Mouse (Mus musculus) hindbrain, postnatal 0 days (tissue): Measurements from ENCODE around the gene Hint1. TPM values are rescaled to one million over a fixed set of nuclear protein-coding genes. Genes with fewer than 3 reads are reported as not detected.

Experiments used
- ATAC-seq: fragments of 200-750 bp; cut with Nextera tagmentation; 2 replicates; pipeline ENCODE4 v1.8.0; 2017; ENCODE audit warnings: mild to moderate bottlenecking, moderate TSS enrichment, moderate library complexity
- DNase-seq: peaks from one replicate; pipeline ENCODE4 v3.0.0-alpha.2; 2015; ENCODE audit warnings: low spot score
- H3K27ac ChIP-seq: fragments of 300-500 bp; sonication (generic); 2 replicates; pipeline ENCODE4 v1.5.1; 2014; ENCODE audit warnings: mild to moderate bottlenecking
- H3K27me3 ChIP-seq: fragments of 300-500 bp; sonication (generic); 2 replicates; pipeline ENCODE4 v1.6.1; 2014; ENCODE audit warnings: low read length, mixed read lengths; ENCODE audit not compliant: insufficient read depth
- H3K36me3 ChIP-seq: fragments of 300-500 bp; sonication (generic); 2 replicates; pipeline ENCODE4 v1.6.1; 2014; ENCODE audit warnings: low read length, mixed read lengths; ENCODE audit not compliant: insufficient read depth
- H3K4me1 ChIP-seq: fragments of 300-500 bp; sonication (generic); 2 replicates; pipeline ENCODE4 v1.6.1; 2014; ENCODE audit warnings: antibody characterized with exemption, low read length, mixed read lengths; ENCODE audit not compliant: insufficient read depth
- H3K4me2 ChIP-seq: fragments of 300-500 bp; sonication (generic); 2 replicates; pipeline ENCODE4 v1.6.1; 2014; ENCODE audit warnings: low read depth, mild to moderate bottlenecking, low read length, moderate library complexity, mixed read lengths
- H3K4me3 ChIP-seq: fragments of 300-500 bp; sonication (generic); 2 replicates; pipeline ENCODE4 v1.5.1; 2014; ENCODE audit warnings: low read length
- H3K9ac ChIP-seq: fragments of 300-500 bp; sonication (generic); replicated peaks from 2 replicates; pipeline ENCODE4 v1.6.1; 2014; ENCODE audit warnings: mild to moderate bottlenecking, low read length, moderate library complexity, mixed read lengths
- H3K9me3 ChIP-seq: fragments of 300-500 bp; sonication (generic); 2 replicates; pipeline ENCODE4 v1.6.1; 2016; ENCODE audit warnings: low read length, mixed read lengths
- CTCF ChIP-seq: IDR thresholded peaks from 2 replicates; pipeline ENCODE4 v1.5.1; 2016; ENCODE audit warnings: antibody characterized with exemption, control low read depth, low read depth
- WGBS: fragments of 180-500 bp; shearing (Covaris S2); extraction: QIAGEN DNeasy Blood & Tissue Kit; methylation state at CpG from one replicate; pipeline ENCODE4 v1.1.7; 2014; 5-methylcytosine and 5-hydroxymethylcytosine counted together
- polyA plus RNA-seq: library from polyadenylated mRNA; unstranded; fragments of >200 nt; fragmentation: Nextera tagmentation; extraction: Ambion mirVana; gene quantifications from 2 replicates; pipeline ENCODE4 v1.2.1, GENCODE M21; 2015
- total RNA-seq: library from RNA; depleted of rRNA; stranded (reverse); fragments of >200 nt; gene quantifications from 2 replicates; pipeline ENCODE4 v1.2.3, GENCODE M21; 2014; rRNA removed

The Hint1 gene
- total RNA-seq (521 and 547 TPM in 2 replicates), polyA plus RNA-seq (1,077 and 1,085 TPM in 2 replicates)

DNA sequence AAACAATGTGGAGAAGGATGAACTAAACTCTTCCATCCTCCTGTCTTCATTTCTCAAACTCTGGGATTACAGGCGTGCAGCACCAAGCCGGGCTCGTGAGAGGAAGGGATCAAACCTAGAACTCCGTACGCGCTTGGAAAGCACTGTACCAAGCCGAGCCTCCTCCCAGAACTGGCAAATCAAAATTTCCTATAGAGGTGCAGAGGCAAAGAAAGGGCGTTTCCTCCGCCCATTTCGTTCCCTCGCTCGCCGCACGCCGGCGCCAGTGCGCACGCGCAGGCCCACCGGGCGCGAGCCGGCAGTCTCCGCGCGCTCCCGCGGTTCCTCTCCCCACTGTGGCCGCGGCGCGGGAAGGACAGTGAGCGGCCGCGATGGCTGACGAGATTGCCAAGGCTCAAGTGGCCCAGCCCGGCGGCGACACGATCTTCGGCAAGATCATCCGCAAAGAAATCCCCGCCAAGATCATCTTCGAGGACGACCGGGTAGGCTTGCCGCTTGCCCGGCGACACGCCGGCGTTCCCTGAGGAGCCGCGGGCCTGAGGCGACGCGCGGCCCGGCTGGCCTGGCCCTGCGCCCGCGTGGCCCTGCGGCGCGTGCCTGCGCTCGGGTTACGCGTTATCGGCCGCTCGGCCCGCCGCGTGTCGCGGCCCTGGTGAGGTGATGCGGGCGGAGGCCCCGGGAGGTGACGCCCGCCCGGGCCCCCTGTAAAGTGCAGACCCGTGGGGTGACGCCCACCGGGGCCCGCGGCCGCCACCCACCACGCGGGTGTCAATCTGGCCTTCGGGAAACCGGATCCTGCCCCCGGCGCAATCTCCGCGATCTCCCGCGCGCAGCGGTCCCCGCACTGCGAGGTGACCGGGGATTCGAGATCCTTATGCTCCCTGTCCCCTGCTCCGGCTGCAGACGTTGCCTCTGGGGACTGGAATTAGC lies at the start of gene Hint1:
TSS of gene Hint1 (plus strand) at position 265 of the 930 bp plus-strand sequence.
- Histone ChIP-seq H3K9me3 (no peaks in the 10 kb centered on the region), H3K4me3 (peak within 1 kb of the TSS; percentile 83), H3K4me2 (peak within 1 kb of the TSS; percentile 60), H3K36me3 (peaks cover 8% of the 10 kb centered on the region; the same call in 1 of the 2 replicates), H3K9ac (peak within 1 kb of the TSS; percentile 96), H3K27ac (peak within 1 kb of the TSS; percentile 91), H3K27me3 (no peaks in the 10 kb centered on the region), H3K4me1 (no peaks in the 10 kb centered on the region; the same call in 1 of the 2 replicates)
- peak; percentile 87 for ATAC-seq
- DNase-seq: peak; percentile 96
- no peak for TF ChIP-seq CTCF
- under 1% methylated on average over 107 of the region's 107 CpGs for WGBS

DNA sequence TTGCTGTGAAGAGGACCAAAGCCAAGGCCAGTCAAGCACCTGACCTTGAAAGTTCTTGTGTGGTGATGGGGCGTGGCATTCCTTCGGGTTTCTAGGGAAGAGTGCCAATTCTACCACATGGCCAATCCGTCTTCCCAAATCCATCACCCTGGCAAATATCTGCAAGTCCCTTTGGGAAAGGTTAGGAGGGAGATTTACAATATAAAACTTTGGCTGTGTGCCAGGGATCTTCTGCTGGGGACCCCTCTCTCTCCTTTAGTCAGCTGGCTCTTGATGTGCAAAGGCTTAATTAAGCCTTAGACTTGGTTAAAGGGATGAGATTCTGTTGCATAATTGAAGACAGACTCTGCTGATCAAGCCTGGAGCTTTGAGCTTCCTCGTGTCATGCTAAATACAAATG lies 48.7 kb upstream of the Hint1 start:
- Histone ChIP-seq H3K9me3 (peaks cover 3% of the 10 kb centered on the region; the same call in 1 of the 2 replicates), H3K27me3 (no peaks in the 10 kb centered on the region), H3K9ac (no peak overlapping the region), H3K4me3 (no peak overlapping the region), H3K27ac (no peak overlapping the region), H3K4me2 (no peak overlapping the region), H3K36me3 (no peaks in the 10 kb centered on the region), H3K4me1 (peaks cover 4% of the 10 kb centered on the region; the same call in 1 of the 2 replicates)
- DNase-seq: peak; percentile 60
- 33% methylated on average over 4 of the region's 4 CpGs for WGBS
- ATAC-seq: no peak
- no peak for TF ChIP-seq CTCF

DNA sequence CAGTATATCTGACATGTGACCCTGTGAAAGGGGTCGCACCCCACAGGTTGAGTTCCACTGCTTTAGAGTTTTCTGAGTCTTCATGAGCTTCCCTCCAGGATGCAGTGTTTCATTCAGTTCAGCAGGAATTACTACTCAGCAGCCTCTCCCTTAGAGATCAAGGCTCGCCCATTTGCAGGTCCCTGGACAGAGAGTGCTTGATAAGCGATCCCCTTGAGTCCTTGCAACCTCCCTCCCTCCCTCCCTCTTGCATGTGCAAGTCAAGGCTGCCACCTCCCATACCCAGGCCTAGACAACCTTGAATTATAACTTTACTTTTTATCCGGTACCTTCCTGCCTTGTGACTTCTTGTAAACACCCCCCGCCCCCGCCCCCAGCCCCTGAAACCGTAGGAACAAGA lies 46.7 kb upstream of the Hint1 start:
- H3K4me1 ChIP-seq: no peaks in the 10 kb centered on the region
- no peak overlapping the region for H3K9ac ChIP-seq
- no peaks in the 10 kb centered on the region for H3K27me3 ChIP-seq
- H3K9me3 ChIP-seq: peaks cover 3% of the 10 kb centered on the region; the same call in 1 of the 2 replicates
- no peak overlapping the region for H3K27ac ChIP-seq
- no peaks in the 10 kb centered on the region for H3K36me3 ChIP-seq
- no peak overlapping the region for H3K4me2 ChIP-seq
- WGBS: 68% methylated on average over 7 of the region's 7 CpGs
- TF ChIP-seq CTCF: no peak
- ATAC-seq: no peak
- H3K4me3 ChIP-seq: no peak overlapping the region
- no peak for DNase-seq

DNA sequence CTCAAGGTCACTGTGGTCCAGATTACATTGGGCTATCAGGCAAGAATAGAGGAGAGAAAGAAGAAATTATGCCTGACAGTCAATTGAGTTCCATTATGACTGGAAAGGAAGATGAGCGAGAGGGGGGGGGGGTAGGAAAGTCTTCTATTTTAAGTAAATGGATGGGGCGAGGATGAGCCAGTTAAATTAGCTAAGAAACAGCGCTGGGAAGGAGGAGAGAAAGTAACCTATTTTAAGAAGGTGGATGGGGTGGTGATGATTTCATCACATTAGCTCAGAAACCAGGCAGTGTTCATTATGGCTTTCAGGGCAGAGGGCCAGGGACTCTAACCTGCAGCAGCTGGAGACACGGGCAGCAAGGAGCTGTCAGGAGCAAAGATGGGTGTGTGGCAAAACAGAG lies 42.7 kb upstream of the Hint1 start:
- ATAC-seq: no peak
- no peak for DNase-seq

DNA sequence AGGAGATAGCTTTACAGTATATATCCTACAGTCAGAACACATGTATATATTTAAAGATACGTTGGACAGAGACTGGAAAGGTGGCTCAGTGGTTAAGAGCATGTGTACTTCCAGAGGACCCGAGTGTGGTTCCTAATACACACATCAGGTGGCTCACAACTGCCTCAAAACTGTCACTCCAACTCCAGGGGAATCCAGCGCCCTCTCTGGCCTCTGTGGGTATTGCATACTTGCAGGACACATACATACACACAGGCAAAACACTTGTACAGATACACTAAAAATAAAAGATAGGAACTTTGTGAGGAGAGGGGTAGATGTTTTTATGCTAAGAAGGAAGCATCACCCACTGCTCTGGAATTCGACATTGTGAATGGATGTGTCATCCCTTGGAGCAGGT lies 40.4 kb upstream of the Hint1 start:
- no peak overlapping the region for H3K4me2 ChIP-seq
- no peaks in the 10 kb centered on the region for H3K9me3 ChIP-seq
- ATAC-seq (no peak), DNase-seq (no peak)
- H3K36me3 ChIP-seq: no peaks in the 10 kb centered on the region
- no peak overlapping the region for H3K9ac ChIP-seq
- H3K27ac ChIP-seq: no peak overlapping the region
- WGBS: 85% methylated on average over 4 of the region's 4 CpGs
- no peak overlapping the region for H3K4me3 ChIP-seq
- TF ChIP-seq CTCF: peak; percentile 38
- no peaks in the 10 kb centered on the region for H3K4me1 ChIP-seq
- no peaks in the 10 kb centered on the region for H3K27me3 ChIP-seq

More for the DNA sequence above, 42.7 kb upstream of the Hint1 start:
- Histone ChIP-seq H3K27me3 (no peaks in the 10 kb centered on the region), H3K9me3 (no peaks in the 10 kb centered on the region), H3K4me2 (no peak overlapping the region), H3K4me3 (no peak overlapping the region), H3K36me3 (no peaks in the 10 kb centered on the region), H3K4me1 (no peaks in the 10 kb centered on the region), H3K27ac (no peak overlapping the region), H3K9ac (no peak overlapping the region)
- WGBS: 76% methylated on average over 4 of the region's 4 CpGs
- TF ChIP-seq CTCF: no peak

DNA sequence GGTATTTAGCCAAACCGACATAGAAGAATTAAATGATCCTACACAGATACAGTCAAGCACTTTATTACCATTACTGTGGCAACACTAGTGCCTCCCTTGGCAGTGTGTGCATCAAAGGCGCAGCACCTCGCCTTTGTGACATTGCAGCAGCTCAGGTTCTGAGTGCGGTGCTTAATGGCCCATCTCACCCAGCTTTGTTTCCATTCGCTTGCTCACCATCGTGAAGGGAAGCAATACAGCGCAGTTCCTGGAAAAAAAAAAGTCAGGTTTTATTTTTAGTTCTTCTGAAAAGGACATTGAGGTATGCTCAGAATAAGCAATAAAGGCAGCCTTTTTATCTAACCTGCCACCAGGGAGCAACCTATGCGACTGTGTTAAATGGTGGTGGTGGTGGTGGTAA lies 39.4 kb upstream of the Hint1 start:
- Histone ChIP-seq H3K4me3 (no peak overlapping the region), H3K9ac (no peak overlapping the region), H3K27me3 (no peaks in the 10 kb centered on the region), H3K4me1 (no peaks in the 10 kb centered on the region), H3K36me3 (no peaks in the 10 kb centered on the region), H3K9me3 (no peaks in the 10 kb centered on the region), H3K27ac (no peak overlapping the region), H3K4me2 (no peak overlapping the region)
- no peak for TF ChIP-seq CTCF
- DNase-seq (no peak), ATAC-seq (no peak)
- WGBS: 82% methylated on average over 8 of the region's 8 CpGs

DNA sequence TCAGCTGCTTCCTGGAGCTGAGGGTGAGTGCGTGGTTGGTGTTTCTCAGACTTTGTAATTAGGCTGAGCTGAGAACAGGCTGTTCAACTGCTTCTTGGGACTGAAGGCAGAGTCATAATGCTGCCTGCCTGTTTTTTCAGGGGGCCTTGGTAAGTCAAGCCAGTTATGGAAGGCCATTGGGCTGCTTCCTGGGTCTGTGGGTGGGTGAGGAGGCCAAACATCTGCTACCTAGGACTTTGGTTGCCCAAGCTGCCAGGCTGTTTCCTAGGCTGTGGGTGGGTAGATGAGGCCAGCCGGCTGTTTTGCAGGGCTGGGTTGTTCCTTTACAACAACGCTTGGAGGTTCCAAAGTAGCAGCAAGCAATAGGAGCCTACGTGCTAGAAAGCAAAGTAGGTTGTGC lies 32.4 kb upstream of the Hint1 start:
- Histone ChIP-seq H3K27me3 (no peaks in the 10 kb centered on the region), H3K4me1 (no peaks in the 10 kb centered on the region), H3K4me2 (no peak overlapping the region), H3K36me3 (no peaks in the 10 kb centered on the region), H3K9ac (no peak overlapping the region), H3K27ac (no peak overlapping the region), H3K4me3 (no peak overlapping the region), H3K9me3 (no peaks in the 10 kb centered on the region)
- 83% methylated on average over 4 of the region's 4 CpGs for WGBS
- ATAC-seq: no peak
- no peak for DNase-seq
- TF ChIP-seq CTCF: no peak
